Mouse (Mus musculus): ENCODE measurements around the gene Baiap2l1. TPM values are rescaled to one million over a fixed set of nuclear protein-coding genes. Genes with fewer than 3 reads are reported as not detected.

The Baiap2l1 gene
- polyA plus RNA-seq, 1 experiment from 2014 or later: 13.2 TPM

DNA sequence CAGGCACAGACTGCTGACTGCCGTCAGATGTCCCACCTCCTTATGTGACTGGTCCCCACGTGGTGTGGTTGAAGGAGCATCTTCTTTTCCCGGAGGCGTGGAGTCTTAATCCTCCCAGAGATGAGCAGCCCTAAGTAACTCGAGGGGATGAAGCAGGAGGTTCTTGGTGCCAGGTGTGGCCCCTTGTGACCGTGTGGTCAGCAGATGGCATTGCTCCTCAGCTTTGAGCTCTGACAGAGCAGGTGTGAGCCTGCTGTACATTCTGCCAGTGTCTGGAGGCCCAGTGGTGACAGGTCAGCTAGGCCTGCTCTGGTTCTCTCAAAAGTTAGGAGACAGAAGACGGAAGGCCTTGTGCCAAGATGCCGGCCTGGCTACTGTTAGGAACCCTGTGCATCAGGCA is 97.4 kb downstream of the Baiap2l1 start:
- no peak overlapping the region for H3K9ac ChIP-seq (ENCODE audit: low read depth, low read length)
- H3K4me2 ChIP-seq (replicated peaks; ENCODE audit: low read depth, low read length): no peak overlapping the region
- no peak overlapping the region for H3K27ac ChIP-seq (ENCODE audit: low read depth, low read length)
- H3K27me3 ChIP-seq (ENCODE audit: control insufficient read depth, insufficient read depth, low read length): no peaks in the 10 kb centered on the region
- H3K4me3 ChIP-seq (ENCODE audit: low read length): no peak overlapping the region
- ATAC-seq (ENCODE audit: low FRiP score, low TSS enrichment): no peak
- peaks cover 37% of the 10 kb centered on the region for H3K4me1 ChIP-seq (ENCODE audit: control insufficient read depth, insufficient read depth, low read length)
- 83% methylated on average over 8 of the region's 8 CpGs for WGBS
- no peaks in the 10 kb centered on the region for H3K9me3 ChIP-seq (ENCODE audit: control insufficient read depth, low read length)
- peaks cover 28% of the 10 kb centered on the region for H3K36me3 ChIP-seq (ENCODE audit: control insufficient read depth, insufficient read depth, low read length)

DNA sequence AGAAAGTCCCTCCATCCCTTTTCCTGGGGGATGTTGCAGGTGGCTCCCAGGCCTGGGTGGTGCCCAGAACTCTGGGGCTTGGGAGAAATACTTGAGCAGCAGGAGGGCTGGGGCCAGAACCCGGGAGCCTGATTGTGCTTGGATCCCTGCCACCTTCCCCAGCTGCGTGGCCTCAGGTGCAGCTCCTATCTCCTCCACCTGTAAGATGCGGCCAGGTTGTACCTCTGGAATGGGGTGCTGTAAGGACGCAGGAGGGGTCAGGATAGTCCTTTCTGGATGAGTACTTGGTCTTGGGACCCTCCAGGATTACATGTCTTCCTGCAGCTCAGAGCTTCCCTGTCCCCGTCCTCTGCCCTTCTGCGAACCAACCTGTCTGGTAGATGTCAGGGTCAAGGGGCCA is 98.7 kb downstream of the Baiap2l1 start:
- H3K4me1 ChIP-seq (ENCODE audit: control insufficient read depth, insufficient read depth, low read length): peaks cover 40% of the 10 kb centered on the region
- H3K4me3 ChIP-seq (ENCODE audit: low read length): no peak overlapping the region
- WGBS: 64% methylated on average over 6 of the region's 6 CpGs
- peaks cover 19% of the 10 kb centered on the region; the same call in 1 of the 2 replicates for H3K36me3 ChIP-seq (ENCODE audit: control insufficient read depth, insufficient read depth, low read length)
- peak overlapping the region; percentile 7; the same call in 1 of the 2 replicates for H3K9ac ChIP-seq (ENCODE audit: low read depth, low read length)
- no peak for ATAC-seq (ENCODE audit: low FRiP score, low TSS enrichment)
- H3K9me3 ChIP-seq (ENCODE audit: control insufficient read depth, low read length): no peaks in the 10 kb centered on the region
- no peaks in the 10 kb centered on the region for H3K27me3 ChIP-seq (ENCODE audit: control insufficient read depth, insufficient read depth, low read length)
- no peak overlapping the region for H3K27ac ChIP-seq (ENCODE audit: low read depth, low read length)
- H3K4me2 ChIP-seq (replicated peaks; ENCODE audit: low read depth, low read length): peak overlapping the region; percentile 85; the same call in 1 of the 2 replicates

DNA sequence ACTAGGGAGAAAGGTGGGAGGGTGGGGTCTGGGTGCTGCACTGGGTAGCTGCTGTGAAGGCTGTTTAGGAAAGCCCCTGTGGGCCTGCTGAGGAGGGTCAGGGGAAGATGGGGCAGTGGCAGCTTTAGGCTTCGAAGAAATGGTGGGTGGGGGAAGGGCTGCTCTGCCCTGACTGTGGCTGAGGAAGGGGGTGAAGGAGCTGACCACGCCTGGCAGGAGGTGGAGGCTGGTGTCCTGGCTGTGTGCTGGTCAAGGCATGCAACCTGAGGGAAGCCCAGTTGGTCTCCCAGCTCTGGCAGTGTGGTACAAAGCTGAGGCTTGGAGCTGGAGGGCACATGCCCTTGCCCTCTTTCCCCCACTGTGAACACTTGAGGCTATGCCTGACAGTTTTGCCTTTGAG is 99.2 kb downstream of the Baiap2l1 start:
- Histone ChIP-seq H3K27me3 (ENCODE audit: control insufficient read depth, insufficient read depth, low read length) (no peaks in the 10 kb centered on the region), H3K4me1 (ENCODE audit: control insufficient read depth, insufficient read depth, low read length) (peaks cover 43% of the 10 kb centered on the region), H3K9ac (ENCODE audit: low read depth, low read length) (peak overlapping the region; percentile 97), H3K4me3 (ENCODE audit: low read length) (peak overlapping the region; percentile 100), H3K9me3 (ENCODE audit: control insufficient read depth, low read length) (no peaks in the 10 kb centered on the region), H3K4me2 (replicated peaks; ENCODE audit: low read depth, low read length) (peak overlapping the region; percentile 85), H3K36me3 (ENCODE audit: control insufficient read depth, insufficient read depth, low read length) (peaks cover 18% of the 10 kb centered on the region; the same call in 1 of the 2 replicates), H3K27ac (ENCODE audit: low read depth, low read length) (no peak overlapping the region)
- WGBS: 16% methylated on average over 2 of the region's 2 CpGs
- no peak for ATAC-seq (ENCODE audit: low FRiP score, low TSS enrichment)

DNA sequence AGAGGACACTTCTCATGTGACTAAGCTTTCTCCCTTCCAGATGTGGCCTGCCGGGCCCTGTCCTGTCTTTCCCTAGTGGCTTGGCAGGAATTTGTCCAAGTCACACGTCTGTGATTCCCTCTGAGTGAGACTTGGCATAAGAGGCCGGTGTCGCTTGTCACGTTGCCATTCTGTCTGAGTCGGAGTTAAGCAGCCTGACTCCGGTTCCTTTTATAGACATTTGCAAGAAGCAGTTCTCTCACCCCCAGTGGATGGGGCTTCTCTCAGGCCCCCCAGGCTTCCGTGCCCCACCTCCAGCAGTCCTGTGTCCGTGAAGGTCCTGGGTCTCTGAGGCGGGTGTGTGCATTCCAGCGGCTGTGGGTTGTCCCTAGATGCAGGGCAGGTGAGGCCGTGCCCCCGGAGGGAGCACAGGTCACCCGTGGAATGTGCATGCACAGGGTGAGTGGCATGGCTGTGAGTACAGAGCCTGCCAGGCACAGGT is 99.7 kb downstream of the Baiap2l1 start:
- Histone ChIP-seq H3K9ac (ENCODE audit: low read depth, low read length) (peak overlapping the region; percentile 97; the same call in 1 of the 2 replicates), H3K4me1 (ENCODE audit: control insufficient read depth, insufficient read depth, low read length) (peaks cover 41% of the 10 kb centered on the region), H3K36me3 (ENCODE audit: control insufficient read depth, insufficient read depth, low read length) (peaks cover 18% of the 10 kb centered on the region; the same call in 1 of the 2 replicates), H3K4me2 (replicated peaks; ENCODE audit: low read depth, low read length) (peak overlapping the region; percentile 85), H3K27ac (ENCODE audit: low read depth, low read length) (no peak overlapping the region), H3K9me3 (ENCODE audit: control insufficient read depth, low read length) (no peaks in the 10 kb centered on the region), H3K27me3 (ENCODE audit: control insufficient read depth, insufficient read depth, low read length) (no peaks in the 10 kb centered on the region), H3K4me3 (ENCODE audit: low read length) (peak overlapping the region; percentile 100)
- ATAC-seq (ENCODE audit: low FRiP score, low TSS enrichment): no peak
- WGBS: 26% methylated on average over 14 of the region's 14 CpGs

DNA sequence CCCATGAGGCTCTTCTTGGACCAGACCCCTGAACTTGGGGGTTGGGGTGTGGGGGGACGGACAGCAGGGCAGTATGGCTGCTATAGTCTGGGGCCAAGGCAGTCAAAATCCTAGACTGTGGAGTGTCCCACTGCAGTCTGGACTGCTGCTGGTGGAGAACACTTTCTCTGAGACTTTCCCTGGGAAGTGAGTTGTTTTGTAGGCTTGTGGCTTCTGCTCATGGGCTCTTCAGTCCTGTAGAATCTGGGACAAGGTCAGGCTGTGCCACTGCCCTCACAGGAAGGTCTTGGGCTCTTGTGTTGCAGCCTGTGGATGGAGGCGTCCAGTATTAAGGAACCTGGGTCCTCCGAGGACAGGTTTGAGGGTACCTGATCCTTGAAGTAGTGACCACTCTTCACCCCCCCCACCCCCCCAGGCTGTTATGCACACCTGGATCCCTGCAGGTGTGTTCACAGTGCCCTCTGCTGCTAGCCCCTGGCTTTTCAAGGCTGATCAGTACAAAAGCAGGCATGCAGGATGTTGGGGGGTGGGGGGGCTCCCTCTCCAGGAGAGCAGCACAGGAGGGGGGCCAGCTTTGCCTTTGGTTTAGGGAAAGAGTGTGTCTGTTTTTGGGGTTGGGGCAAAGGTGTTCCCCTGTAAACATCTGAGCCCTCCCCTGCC is 100.3 kb downstream of the Baiap2l1 start:
- 59% methylated on average over 3 of the region's 3 CpGs for WGBS
- peak overlapping the region; percentile 85 for H3K4me2 ChIP-seq (replicated peaks; ENCODE audit: low read depth, low read length)
- H3K4me3 ChIP-seq (ENCODE audit: low read length): peak overlapping the region; percentile 100
- peaks cover 40% of the 10 kb centered on the region for H3K4me1 ChIP-seq (ENCODE audit: control insufficient read depth, insufficient read depth, low read length)
- H3K27ac ChIP-seq (ENCODE audit: low read depth, low read length): no peak overlapping the region; the same call in 1 of the 2 replicates
- H3K9me3 ChIP-seq (ENCODE audit: control insufficient read depth, low read length): no peaks in the 10 kb centered on the region
- H3K9ac ChIP-seq (ENCODE audit: low read depth, low read length): peak overlapping the region; percentile 97; the same call in 1 of the 2 replicates
- ATAC-seq (ENCODE audit: low FRiP score, low TSS enrichment): no peak
- no peaks in the 10 kb centered on the region for H3K27me3 ChIP-seq (ENCODE audit: control insufficient read depth, insufficient read depth, low read length)
- peaks cover 16% of the 10 kb centered on the region; the same call in 1 of the 2 replicates for H3K36me3 ChIP-seq (ENCODE audit: control insufficient read depth, insufficient read depth, low read length)

DNA sequence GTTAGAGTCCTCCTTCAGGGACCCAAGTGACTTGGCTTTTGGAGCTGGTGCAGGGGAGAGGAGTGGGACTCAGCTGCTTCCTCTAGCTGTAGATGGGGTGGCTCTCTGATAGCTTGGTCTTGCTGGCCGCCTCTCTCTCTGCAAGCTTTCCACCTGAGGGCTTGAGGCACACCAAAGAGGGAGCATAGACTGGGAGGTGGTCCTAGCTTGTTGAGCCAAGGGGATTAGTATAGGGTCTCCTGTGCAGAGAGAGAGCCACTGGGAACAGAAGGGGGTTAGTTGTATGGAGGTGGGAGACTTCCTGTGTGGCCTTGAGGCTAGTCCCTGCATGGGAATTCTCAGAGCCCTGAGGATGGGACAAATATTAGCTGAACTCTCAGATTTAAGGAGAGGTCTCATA is 101.0 kb downstream of the Baiap2l1 start:
- no peaks in the 10 kb centered on the region for H3K9me3 ChIP-seq (ENCODE audit: control insufficient read depth, low read length)
- H3K27me3 ChIP-seq (ENCODE audit: control insufficient read depth, insufficient read depth, low read length): no peaks in the 10 kb centered on the region
- peaks cover 16% of the 10 kb centered on the region; the same call in 1 of the 2 replicates for H3K36me3 ChIP-seq (ENCODE audit: control insufficient read depth, insufficient read depth, low read length)
- H3K4me3 ChIP-seq (ENCODE audit: low read length): peak overlapping the region; percentile 100
- H3K4me2 ChIP-seq (replicated peaks; ENCODE audit: low read depth, low read length): peak overlapping the region; percentile 85
- peak overlapping the region; percentile 97 for H3K9ac ChIP-seq (ENCODE audit: low read depth, low read length)
- H3K4me1 ChIP-seq (ENCODE audit: control insufficient read depth, insufficient read depth, low read length): peaks cover 40% of the 10 kb centered on the region
- 64% methylated on average over 1 of the region's 1 CpGs for WGBS
- peak overlapping the region; percentile 96 for H3K27ac ChIP-seq (ENCODE audit: low read depth, low read length)
- ATAC-seq (ENCODE audit: low FRiP score, low TSS enrichment): no peak

DNA sequence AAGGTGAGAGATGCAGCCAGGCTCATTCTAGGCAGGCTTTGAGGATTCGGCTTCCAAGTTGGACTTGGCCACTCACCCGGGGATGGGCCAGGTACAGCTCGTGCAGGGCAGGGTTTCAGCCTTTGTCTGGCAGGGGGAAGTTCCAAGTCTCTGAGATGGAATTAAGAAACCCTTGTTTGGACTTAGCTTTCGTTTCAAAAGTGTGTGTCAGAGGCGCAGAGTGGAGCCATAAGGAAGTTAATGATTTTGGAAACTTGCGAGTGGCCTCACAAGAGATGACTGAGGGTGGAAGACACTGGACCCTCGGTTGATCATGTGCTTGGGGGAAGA is 101.4 kb downstream of the Baiap2l1 start:
- no peak for ATAC-seq (ENCODE audit: low FRiP score, low TSS enrichment)
- 5% methylated on average over 7 of the region's 7 CpGs for WGBS
- H3K4me1 ChIP-seq (ENCODE audit: control insufficient read depth, insufficient read depth, low read length): peaks cover 40% of the 10 kb centered on the region

DNA sequence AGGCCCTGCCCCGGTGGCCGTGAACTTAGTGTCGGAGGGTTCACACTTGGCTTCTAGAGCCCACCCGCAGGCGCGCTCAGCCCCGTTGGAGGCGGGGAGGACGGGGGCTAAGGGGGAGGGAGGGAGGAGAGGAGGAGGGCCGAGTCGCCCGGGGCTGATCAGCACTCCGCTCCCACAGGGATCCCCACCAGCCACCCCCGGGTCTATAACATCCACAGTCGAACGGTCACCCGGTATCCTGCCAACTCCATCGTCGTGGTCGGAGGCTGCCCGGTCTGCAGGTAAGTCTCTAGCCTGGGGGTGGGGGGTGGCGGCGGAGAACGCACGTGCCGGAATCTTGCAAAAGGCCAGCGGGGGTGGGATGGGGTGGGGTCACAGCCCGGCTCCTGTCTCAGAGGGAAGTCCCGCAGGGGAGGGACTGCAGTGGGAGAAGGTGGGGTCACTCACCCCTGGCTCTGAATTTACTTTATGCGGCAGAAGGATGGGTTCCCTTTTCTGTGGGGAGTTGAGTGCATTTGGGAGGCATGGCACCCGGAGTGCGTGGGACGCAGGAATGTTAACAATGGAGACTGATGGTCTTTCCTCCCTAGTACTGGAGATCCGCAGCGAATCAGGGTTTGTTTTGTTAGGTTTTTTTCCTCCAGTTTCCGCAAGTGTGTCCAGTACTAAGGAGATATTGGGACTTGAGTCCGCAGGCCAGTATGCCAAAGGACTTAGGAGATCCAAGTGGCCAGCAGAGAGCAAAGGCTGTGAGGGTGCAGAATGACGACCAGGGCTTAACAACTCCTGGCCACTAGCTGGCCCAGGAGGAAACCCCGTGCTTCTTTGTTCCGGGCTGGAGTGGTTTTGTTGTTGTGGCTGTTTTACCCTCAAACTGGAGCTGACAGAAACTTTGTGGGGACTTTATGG is 102.0 kb downstream of the Baiap2l1 start:
- peak overlapping the region; percentile 85 for H3K4me2 ChIP-seq (replicated peaks; ENCODE audit: low read depth, low read length)
- peak overlapping the region; percentile 97 for H3K9ac ChIP-seq (ENCODE audit: low read depth, low read length)
- under 1% methylated on average over 38 of the region's 40 CpGs for WGBS
- no peaks in the 10 kb centered on the region for H3K9me3 ChIP-seq (ENCODE audit: control insufficient read depth, low read length)
- peak overlapping the region; percentile 96 for H3K27ac ChIP-seq (ENCODE audit: low read depth, low read length)
- peaks cover 11% of the 10 kb centered on the region; the same call in 1 of the 2 replicates for H3K36me3 ChIP-seq (ENCODE audit: control insufficient read depth, insufficient read depth, low read length)
- no peaks in the 10 kb centered on the region for H3K27me3 ChIP-seq (ENCODE audit: control insufficient read depth, insufficient read depth, low read length)
- peaks cover 40% of the 10 kb centered on the region for H3K4me1 ChIP-seq (ENCODE audit: control insufficient read depth, insufficient read depth, low read length)
- peak overlapping the region; percentile 100 for H3K4me3 ChIP-seq (ENCODE audit: low read length)
- peak; percentile 53 for ATAC-seq (ENCODE audit: low FRiP score, low TSS enrichment)

More for the DNA sequence above, 101.4 kb downstream of the Baiap2l1 start:
- peak overlapping the region; percentile 85 for H3K4me2 ChIP-seq (replicated peaks; ENCODE audit: low read depth, low read length)
- no peaks in the 10 kb centered on the region for H3K9me3 ChIP-seq (ENCODE audit: control insufficient read depth, low read length)
- peak overlapping the region; percentile 96 for H3K27ac ChIP-seq (ENCODE audit: low read depth, low read length)
- H3K9ac ChIP-seq (ENCODE audit: low read depth, low read length): peak overlapping the region; percentile 97
- H3K27me3 ChIP-seq (ENCODE audit: control insufficient read depth, insufficient read depth, low read length): no peaks in the 10 kb centered on the region
- peak overlapping the region; percentile 100 for H3K4me3 ChIP-seq (ENCODE audit: low read length)
- peaks cover 16% of the 10 kb centered on the region; the same call in 1 of the 2 replicates for H3K36me3 ChIP-seq (ENCODE audit: control insufficient read depth, insufficient read depth, low read length)

Data from kidney, embryonic 14.5 days (tissue).